Mouse (Mus musculus) forelimb bud, embryonic 11.5 days (tissue): ENCODE results near the gene Troap.
A peak's percentile ranks its signal among the peaks of the same experiment; 100 is the strongest.

Experiments used
- DNase-seq: peaks from one replicate; pipeline ENCODE4 v3.0.0-alpha.2; 2012; ENCODE audit warnings: low read depth, low spot score

Gene Troap

DNA sequence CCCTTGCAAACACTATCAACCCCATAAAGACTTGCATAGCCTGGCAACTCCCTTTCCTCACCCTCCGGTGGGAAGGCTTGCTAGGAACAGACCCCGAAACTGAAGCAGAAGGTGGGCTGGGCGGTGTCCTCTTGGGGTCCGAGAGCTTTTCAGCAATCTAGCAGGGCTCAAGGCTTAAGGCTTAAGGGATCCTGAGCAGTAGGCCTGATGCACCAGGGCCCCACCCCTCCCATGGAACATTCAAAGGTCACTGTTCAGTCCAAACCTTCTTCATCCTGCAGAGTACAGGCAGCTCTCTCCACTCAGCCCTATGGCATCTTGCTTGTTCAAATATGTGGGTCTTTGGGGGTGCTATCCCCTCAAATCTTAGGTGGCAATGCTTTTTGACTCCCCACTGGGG, 11.6 kb downstream of the Troap start:
- DNase-seq = no peak

GRCm38 (mm10) chr15:99087253-99088075, 13.1 kb downstream of the Troap start, which contains the start of gene C1ql4:
C1ql4 (minus strand) TSS chr15:99087817.
- DNase-seq = no peak

DNA sequence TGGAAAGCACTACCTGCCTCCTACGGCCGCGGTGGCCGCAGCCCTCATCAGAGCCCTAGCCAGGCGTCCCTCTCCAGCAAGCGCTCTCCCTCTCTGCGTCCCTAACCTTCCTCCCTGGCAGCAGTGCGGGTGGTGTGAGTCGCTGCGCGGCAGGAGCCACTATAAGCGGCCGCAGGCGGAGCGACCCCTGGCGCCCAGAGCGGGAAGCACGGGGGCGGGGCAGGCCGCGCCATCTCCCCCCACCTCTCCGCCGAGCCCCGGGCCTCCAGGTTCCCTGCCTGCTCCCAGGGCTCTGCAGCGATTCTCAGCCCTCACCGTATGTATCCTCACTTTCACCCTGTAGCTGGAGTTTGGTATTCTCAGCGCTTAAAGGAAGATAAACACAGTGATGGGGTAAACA, 13.9 kb downstream of the Troap start:
- DNase-seq = peak; percentile 76

DNA sequence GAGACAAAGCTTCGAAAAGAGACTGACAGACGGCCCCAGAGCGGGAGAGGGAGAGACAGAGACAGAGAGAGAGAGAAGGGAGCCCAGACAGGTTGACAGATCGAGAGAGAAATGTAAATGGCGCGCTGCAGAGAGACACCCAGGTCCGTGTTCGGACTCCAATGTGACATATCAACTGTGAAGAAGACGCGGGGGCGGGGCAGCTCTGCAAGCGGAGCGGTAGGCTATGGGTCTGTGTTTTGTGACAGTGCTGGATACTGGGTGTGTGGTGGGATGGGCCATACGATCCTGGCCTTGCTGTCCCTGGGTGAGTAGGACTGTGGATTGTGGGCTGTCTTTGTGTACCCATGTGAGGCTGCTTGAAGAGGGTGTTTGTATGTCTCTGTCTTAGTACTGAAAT, 14.7 kb downstream of the Troap start:
- no peak for DNase-seq

DNA sequence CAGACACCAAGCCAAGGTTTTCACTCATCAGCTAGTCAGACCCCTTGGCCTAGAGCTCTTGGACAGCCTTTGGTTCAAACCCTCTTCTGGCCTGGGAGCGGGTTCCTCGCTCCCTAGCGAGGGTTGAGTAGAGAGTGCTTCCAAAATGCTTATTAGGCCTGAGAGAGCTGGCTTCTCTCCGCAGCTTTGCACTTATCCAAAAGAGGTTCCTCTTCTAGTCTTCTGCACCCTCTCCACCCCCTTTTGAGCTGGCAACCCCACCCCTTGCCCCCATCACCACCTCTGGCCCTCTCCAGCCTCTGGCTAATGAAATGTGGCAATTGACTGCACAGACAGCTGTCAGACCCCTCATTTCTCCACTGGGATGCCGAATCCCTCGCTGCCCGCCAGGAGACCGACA, 18.5 kb downstream of the Troap start, which contains the start of gene Dnajc22:
Gene Dnajc22, plus strand, starts transcription at position 301 of the 400 bp plus-strand sequence.
- no peak for DNase-seq

- no peak for DNase-seq
Observed at GRCm38 (mm10) chr15:99093291-99094258, 19.2 kb downstream of the Troap start.

GRCm38 (mm10) chr15:99094631-99095270, 20.4 kb downstream of the Troap start:
- no peak for DNase-seq

- DNase-seq = no peak
Observed at GRCm38 (mm10) chr15:99095356-99095755, 21.0 kb downstream of the Troap start.

- DNase-seq = no peak
Observed at GRCm38 (mm10) chr15:99096061-99096793, 21.9 kb downstream of the Troap start.

GRCm38 (mm10) chr15:99096831-99097500, 22.6 kb downstream of the Troap start:
- DNase-seq = no peak

GRCm38 (mm10) chr15:99097840-99098492, 23.6 kb downstream of the Troap start:
- DNase-seq = no peak

GRCm38 (mm10) chr15:99098493-99098861, 24.1 kb downstream of the Troap start:
- DNase-seq = no peak

DNA sequence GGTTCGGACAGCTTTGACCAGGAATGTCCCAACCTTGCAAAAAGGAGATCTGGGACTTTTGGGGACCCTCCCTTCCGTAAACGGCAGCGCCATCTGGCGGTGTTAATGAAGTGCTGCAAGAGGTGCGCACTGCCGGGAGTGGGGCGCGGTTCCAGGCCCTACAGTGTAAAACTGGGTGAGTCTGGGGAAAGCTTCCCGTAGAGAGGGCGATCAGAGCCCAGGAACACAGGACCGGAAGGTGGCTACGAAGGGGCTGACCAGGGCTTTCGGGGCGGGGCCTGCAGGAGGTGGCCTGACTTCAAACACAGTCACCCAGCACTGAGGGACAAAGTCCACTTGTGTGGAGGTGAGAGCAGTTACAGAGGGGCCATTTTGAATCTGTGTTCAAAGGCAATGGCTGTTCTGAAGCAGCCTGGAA, 24.8 kb downstream of the Troap start:
- peak; percentile 69 for DNase-seq

GRCm38 (mm10) chr15:99099984-99100383, 25.6 kb downstream of the Troap start:
- DNase-seq = no peak

GRCm38 (mm10) chr15:99105238-99105637, 30.9 kb downstream of the Troap start:
- DNase-seq = no peak

GRCm38 (mm10) chr15:99107866-99108265, 33.5 kb downstream of the Troap start:
- DNase-seq = no peak

- DNase-seq = no peak
Observed at GRCm38 (mm10) chr15:99111139-99111538, 36.8 kb downstream of the Troap start.

DNA sequence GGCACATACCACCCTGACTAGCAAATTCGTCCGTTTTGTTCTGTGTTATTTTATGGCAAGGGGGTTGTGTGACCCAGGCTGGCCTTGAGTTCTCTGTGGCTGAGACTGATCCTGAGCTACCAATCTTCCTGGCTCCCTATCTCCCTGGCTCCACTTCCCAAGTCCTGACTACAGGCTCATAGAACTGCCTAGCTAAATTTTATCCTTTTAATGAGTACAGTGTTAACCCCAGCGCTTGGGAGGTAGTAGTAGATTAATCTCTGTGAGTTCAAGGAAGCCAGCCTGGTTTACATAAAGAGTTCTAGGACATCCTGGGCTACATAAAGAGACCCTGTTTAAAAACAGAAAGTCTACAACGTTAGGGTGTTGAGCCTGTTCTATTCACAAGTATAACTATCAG, 37.4 kb downstream of the Troap start:
- no peak for DNase-seq

DNA sequence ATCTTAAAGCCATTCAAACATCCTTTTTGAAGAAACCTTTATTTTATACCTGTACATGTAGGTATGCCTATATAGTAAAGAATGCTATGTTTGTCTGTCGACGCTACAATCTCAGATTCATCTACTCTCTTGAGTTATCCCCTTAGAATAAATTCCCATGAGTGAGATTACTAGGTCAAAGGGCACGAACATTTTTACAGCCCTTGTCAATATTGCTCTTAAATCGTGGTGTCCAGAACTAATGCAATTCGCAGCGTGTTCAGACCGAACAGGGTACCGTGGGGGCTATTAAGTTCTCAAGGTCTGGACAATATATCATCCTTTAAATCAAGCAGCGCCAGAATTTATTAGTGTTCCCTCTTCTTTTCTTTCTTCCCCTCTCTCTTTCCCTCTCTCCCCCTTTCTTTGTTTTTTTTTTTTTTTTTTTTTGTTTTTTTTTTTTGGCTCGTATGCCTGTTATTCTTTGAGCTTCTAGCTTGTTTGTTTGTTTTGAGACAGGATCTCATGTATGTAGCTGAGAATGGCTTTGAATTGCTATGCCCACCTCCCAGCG, 38.5 kb downstream of the Troap start:
- DNase-seq = no peak
